Mouse (Mus musculus) C2C12 (cell line): Measurements from ENCODE around the gene Srsf7.

Experiments used
- CTCF ChIP-seq: IDR thresholded peaks from one replicate; pipeline ENCODE4 v1.5.1; 2011; ENCODE audit not compliant: control insufficient read depth, insufficient read depth, insufficient read length
- MAX ChIP-seq: IDR thresholded peaks from one replicate; pipeline ENCODE4 v1.6.1; 2011; ENCODE audit warnings: mild to moderate bottlenecking, control low read depth
- MYOG ChIP-seq: IDR thresholded peaks from one replicate; pipeline ENCODE4 v1.6.1; 2011; ENCODE audit not compliant: control insufficient read depth, insufficient read length; ENCODE audit errors: extremely low read depth
- USF1 ChIP-seq: IDR thresholded peaks from one replicate; pipeline ENCODE4 v1.6.1; 2011; ENCODE audit warnings: low read depth, mild to moderate bottlenecking, control low read depth, moderate library complexity

- TF ChIP-seq CTCF (no peak), USF1 (no peak), MYOG (no peak), MAX (no peak)
Observed at GRCm38 (mm10) chr17:80165741-80166140, 41.4 kb downstream of the Srsf7 start.
